ENCODE assay signal across 11 mouse cellular contexts in the genomic region with DNA sequence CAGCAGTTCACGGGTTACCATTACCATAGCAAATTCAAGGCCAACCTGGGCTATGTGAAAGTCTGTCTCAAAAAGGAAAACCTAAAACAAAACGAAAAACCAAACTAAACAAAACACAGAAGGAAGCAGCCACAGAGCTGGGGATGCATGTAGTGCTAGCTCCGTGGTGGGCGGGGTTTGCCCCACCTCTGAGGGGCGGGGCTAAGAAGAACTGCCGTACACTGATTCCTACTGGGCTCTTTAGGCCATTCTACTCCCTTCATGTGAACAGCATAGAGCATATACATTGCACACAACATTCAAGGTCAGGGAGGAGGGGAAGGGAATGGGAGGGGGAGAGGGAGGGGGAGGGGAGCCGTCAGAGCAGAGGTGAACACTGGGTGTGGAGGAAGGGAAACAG. TPM values are rescaled to one million over a fixed set of nuclear protein-coding genes. Genes with fewer than 3 reads are reported as not detected.
DNase-seq lines count a peak whose midpoint lies in the region; ATAC-seq and TF ChIP-seq lines count a peak whose summit lies in the region.
"Had no signal": no experiment of that assay in that cellular context is flagged by ENCODE, and none has a peak within 500 bp of the region (broad histone marks: within the 10 kb centered on the region; RNA-seq: fewer than 3 reads in every experiment).

No protein-coding gene starts in this region.

- H3K9ac ChIP-seq in lung, postnatal 0 days (replicated peaks; ENCODE audit: low read depth), result no peak overlapping the region
- H3K9ac ChIP-seq in intestine, embryonic 16.5 days (ENCODE audit: low read depth, low read length), result no peak overlapping the region
- H3K9ac ChIP-seq: midbrain, embryonic 15.5 days had no signal

- peaks cover 29% of the 10 kb centered on the region; the same call in 1 of the 2 replicates for H3K36me3 ChIP-seq in lung, postnatal 0 days (ENCODE audit: insufficient read depth, low read length)
- peaks cover 3% of the 10 kb centered on the region; the same call in 1 of the 2 replicates for H3K36me3 ChIP-seq in intestine, embryonic 16.5 days (ENCODE audit: control insufficient read depth, insufficient read depth, low read length)

- peaks cover 11% of the 10 kb centered on the region; the same call in 1 of the 2 replicates for H3K4me1 ChIP-seq in lung, postnatal 0 days (ENCODE audit: insufficient read depth, low read depth, low read length)
- H3K4me1 ChIP-seq in lung, adult 2 months (ENCODE audit: control insufficient read depth, insufficient read depth, low read length), result peaks cover 15% of the 10 kb centered on the region
- peaks cover 16% of the 10 kb centered on the region for H3K4me1 ChIP-seq in intestine, embryonic 16.5 days (ENCODE audit: control insufficient read depth, insufficient read depth, low read length)

- TF ChIP-seq CTCF in lung, postnatal 0 days (IDR thresholded peaks at IDR 0.05), result no peak
- TF ChIP-seq CTCF in lung, adult 2 months (IDR thresholded peaks at IDR 0.05; ENCODE audit: insufficient read depth, low read length), result no peak

- 0 out of 2 replicates have a peak, but pooled peaks have one; percentile 23 for ATAC-seq in lung, postnatal 0 days
- peak; percentile 73 for ATAC-seq in intestine, embryonic 16.5 days
- ATAC-seq: midbrain, embryonic 15.5 days had no signal

- no peak for TF ChIP-seq POLR2A in lung, adult 2 months (IDR thresholded peaks at IDR 0.05; ENCODE audit: borderline replicate concordance, extremely low read depth, low read depth, low read length)

- 26% methylated on average over 7 of the region's 7 CpGs for WGBS in lung, postnatal 0 days
- WGBS in lung, adult 2 months, result 28% methylated on average over 7 of the region's 7 CpGs
- 35% methylated on average over 7 of the region's 7 CpGs for WGBS in intestine, embryonic 16.5 days

- DNase-seq in embryo, embryonic 10 days (ENCODE audit: low spot score), result peak; percentile 19
- DNase-seq in embryo, embryonic 9.5 days (ENCODE audit: extremely low spot score), result no peak
- peak; percentile 44 for DNase-seq in lung, postnatal 0 days (ENCODE audit: low spot score)
- DNase-seq in lung, adult 2 months, result no peak
- DNase-seq in thymus, postnatal 36 days, result peak; percentile 54 to 59
- no peak for DNase-seq in gastrocnemius, adult 18-20 months (ENCODE audit: low spot score)
- DNase-seq in frontal cortex, postnatal 25 days (ENCODE audit: low spot score in 2 of 2), result no peak
- DNase-seq: gastrocnemius, adult 2 months had no signal

- no peaks in the 10 kb centered on the region for H3K27me3 ChIP-seq in lung, postnatal 0 days (replicated peaks; ENCODE audit: insufficient read depth, low read length)
- no peaks in the 10 kb centered on the region for H3K27me3 ChIP-seq in intestine, embryonic 16.5 days (replicated peaks; ENCODE audit: control insufficient read depth, insufficient read depth, low read length)
- H3K27me3 ChIP-seq: midbrain, embryonic 15.5 days had no signal

- TF ChIP-seq EP300 in lung, postnatal 0 days (IDR thresholded peaks at IDR 0.05), result no peak

- no peaks in the 10 kb centered on the region for H3K9me3 ChIP-seq in lung, postnatal 0 days (ENCODE audit: low read length)
- no peaks in the 10 kb centered on the region for H3K9me3 ChIP-seq in intestine, embryonic 16.5 days (ENCODE audit: control insufficient read depth, low read length)
- H3K9me3 ChIP-seq: midbrain, embryonic 15.5 days had no signal

- H3K27ac ChIP-seq in lung, postnatal 0 days (ENCODE audit: low read length), result no peak overlapping the region
- H3K27ac ChIP-seq in intestine, embryonic 16.5 days (ENCODE audit: low read length), result no peak overlapping the region
- H3K27ac ChIP-seq: midbrain, embryonic 15.5 days had no signal

- no peak overlapping the region for H3K4me3 ChIP-seq in lung, postnatal 0 days (ENCODE audit: low read depth, low read length)
- no peak overlapping the region for H3K4me3 ChIP-seq in lung, adult 2 months (replicated peaks; ENCODE audit: extremely low read depth, low read depth, low read length)
- no peak overlapping the region for H3K4me3 ChIP-seq in intestine, embryonic 16.5 days (ENCODE audit: low read length)
- H3K4me3 ChIP-seq: midbrain, embryonic 15.5 days had no signal

- no peak overlapping the region for H3K4me2 ChIP-seq in lung, postnatal 0 days (replicated peaks; ENCODE audit: low read depth, low read length)
- H3K4me2 ChIP-seq in intestine, embryonic 16.5 days (ENCODE audit: low read depth, low read length), result no peak overlapping the region
- H3K4me2 ChIP-seq: midbrain, embryonic 15.5 days had no signal

RNA-seq across cellular contexts. Expression of a gene that starts 17.6 kb away (rescaled TPM):
- not detected in 2 replicates for polyA plus RNA-seq in lung, postnatal 0 days (2015; fragmentation: Nextera tagmentation; extraction: Ambion mirVana)
- not detected in 2 replicates for polyA plus RNA-seq in lung, adult 2 months (2012; rRNA removed)
- polyA plus RNA-seq in intestine, embryonic 16.5 days (2015; fragmentation: Nextera tagmentation; extraction: Ambion mirVana), result 0.09 and 0.16 TPM in 2 replicates
- not detected for total RNA-seq in gastrocnemius, adult 18-20 months (2021)
- total RNA-seq: gastrocnemius, adult 2 months; layer of hippocampus, postnatal 25 days had no signal
- polyA plus RNA-seq: midbrain, embryonic 15.5 days had no signal

RNA-seq across cellular contexts. Expression of a gene that starts 44.4 kb away (rescaled TPM):
- polyA plus RNA-seq in lung, postnatal 0 days (2015; fragmentation: Nextera tagmentation; extraction: Ambion mirVana), result 21.3 and 21.8 TPM in 2 replicates
- polyA plus RNA-seq in lung, adult 2 months (2012; rRNA removed), result 87.6 and 93.5 TPM in 2 replicates
- polyA plus RNA-seq in intestine, embryonic 16.5 days (2015; fragmentation: Nextera tagmentation; extraction: Ambion mirVana), result 12.9 and 14.4 TPM in 2 replicates
- 10 to 100 TPM; 29.0 to 35.9 TPM for total RNA-seq in gastrocnemius, adult 18-20 months (2021)

Comparison
In these comparisons a context has a peak if more than half of its experiments do, and no peak if none do; other contexts are left out.
1. DNase-seq: peak in embryo, embryonic 10 days (single experiment), lung, postnatal 0 days (single experiment) and thymus, postnatal 36 days (2 of 2); none in embryo, embryonic 9.5 days (single experiment), lung, adult 2 months (single experiment), gastrocnemius, adult 18-20 months (single experiment) and frontal cortex, postnatal 25 days (0 of 2).